In genomic region chr8:123155177-123155576, GRCm38 (mm10) we compare ENCODE assay signal across 11 mouse cellular contexts. TPM values are rescaled to one million over a fixed set of nuclear protein-coding genes. Genes with fewer than 3 reads are reported as not detected.
DNase-seq lines count a peak whose midpoint lies in the region; ATAC-seq and TF ChIP-seq lines count a peak whose summit lies in the region.
"Had no signal": no experiment of that assay in that cellular context is flagged by ENCODE, and none has a peak within 500 bp of the region (broad histone marks: within the 10 kb centered on the region; RNA-seq: fewer than 3 reads in every experiment).

No protein-coding gene starts in this region.

- peak; percentile 60 for DNase-seq in kidney, adult 2 months
- DNase-seq in MN1 (ENCODE audit: low spot score): peak; percentile 47
- peak; percentile 59 to 64 for DNase-seq in cerebellum, postnatal 14 days
- peak; percentile 39 for DNase-seq in lung, embryonic 14.5 days
- no peak for DNase-seq in layer of hippocampus, adult 18-20 months (ENCODE audit: low spot score in 2 of 2)
- DNase-seq in thymus, postnatal 14 days: no peak

- 55% methylated on average over 5 of the region's 5 CpGs for WGBS in kidney, adult 2 months
- WGBS in kidney, embryonic 15.5 days: 79% methylated on average over 5 of the region's 5 CpGs
- 75% methylated on average over 5 of the region's 5 CpGs for WGBS in lung, embryonic 14.5 days

- H3K27me3 ChIP-seq in kidney, adult 2 months (replicated peaks; ENCODE audit: control insufficient read depth, insufficient read depth, low read length): no peaks in the 10 kb centered on the region
- no peaks in the 10 kb centered on the region for H3K27me3 ChIP-seq in kidney, embryonic 15.5 days
- H3K27me3 ChIP-seq in lung, embryonic 14.5 days (ENCODE audit: insufficient read depth, low read length): no peaks in the 10 kb centered on the region
- H3K27me3 ChIP-seq: embryonic facial prominence, embryonic 15.5 days; stomach, embryonic 15.5 days had no signal

- H3K36me3 ChIP-seq in kidney, adult 2 months (ENCODE audit: control insufficient read depth, insufficient read depth, low read length): no peaks in the 10 kb centered on the region
- no peaks in the 10 kb centered on the region for H3K36me3 ChIP-seq in kidney, embryonic 15.5 days
- H3K36me3 ChIP-seq in lung, embryonic 14.5 days (ENCODE audit: insufficient read depth): no peaks in the 10 kb centered on the region
- H3K36me3 ChIP-seq: embryonic facial prominence, embryonic 15.5 days; stomach, embryonic 15.5 days had no signal

- no peak overlapping the region for H3K4me3 ChIP-seq in kidney, adult 2 months (ENCODE audit: insufficient read depth, low read depth, low read length)
- no peak overlapping the region for H3K4me3 ChIP-seq in kidney, embryonic 15.5 days (replicated peaks)
- H3K4me3 ChIP-seq in lung, embryonic 14.5 days (ENCODE audit: low read depth, low read length): no peak overlapping the region
- H3K4me3 ChIP-seq: embryonic facial prominence, embryonic 15.5 days; stomach, embryonic 15.5 days had no signal

- no peak overlapping the region for H3K4me2 ChIP-seq in kidney, embryonic 15.5 days
- H3K4me2 ChIP-seq in lung, embryonic 14.5 days: no peak overlapping the region
- H3K4me2 ChIP-seq: embryonic facial prominence, embryonic 15.5 days; stomach, embryonic 15.5 days had no signal

- H3K4me1 ChIP-seq in kidney, adult 2 months (ENCODE audit: control insufficient read depth, insufficient read depth, low read length): 0 out of 2 replicates have a peak, but pooled peaks cover 2% of the 10 kb centered on the region
- H3K4me1 ChIP-seq in kidney, embryonic 15.5 days: peaks cover 31% of the 10 kb centered on the region
- H3K4me1 ChIP-seq in lung, embryonic 14.5 days (ENCODE audit: insufficient read depth): peaks cover 8% of the 10 kb centered on the region; the same call in 1 of the 2 replicates

- peak; percentile 65 for TF ChIP-seq CTCF in kidney, adult 2 months (conservative IDR thresholded peaks at IDR 0.05; ENCODE audit: insufficient read depth, insufficient read length, low read depth, low read length)
- TF ChIP-seq CTCF in lung, embryonic 14.5 days (IDR thresholded peaks at IDR 0.05; ENCODE audit: low read depth): peak; percentile 61

- H3K9ac ChIP-seq in kidney, embryonic 15.5 days: no peak overlapping the region
- no peak overlapping the region for H3K9ac ChIP-seq in lung, embryonic 14.5 days
- H3K9ac ChIP-seq: embryonic facial prominence, embryonic 15.5 days; stomach, embryonic 15.5 days had no signal

- no peak for ATAC-seq in kidney, embryonic 15.5 days (replicated peaks; ENCODE audit: low FRiP score)
- ATAC-seq in lung, embryonic 14.5 days (ENCODE audit: insufficient read depth): no peak

- no peak for TF ChIP-seq POLR2A in kidney, adult 2 months (IDR thresholded peaks at IDR 0.05; ENCODE audit: low read depth, low read length)

- no peak overlapping the region for H3K27ac ChIP-seq in kidney, adult 2 months (ENCODE audit: insufficient read depth, low read depth, low read length)
- no peak overlapping the region for H3K27ac ChIP-seq in kidney, embryonic 15.5 days
- no peak overlapping the region for H3K27ac ChIP-seq in lung, embryonic 14.5 days (ENCODE audit: low read depth)
- H3K27ac ChIP-seq: stomach, embryonic 15.5 days had no signal

- H3K9me3 ChIP-seq in kidney, embryonic 15.5 days (replicated peaks): no peaks in the 10 kb centered on the region
- no peaks in the 10 kb centered on the region for H3K9me3 ChIP-seq in lung, embryonic 14.5 days (ENCODE audit: low read depth, low read length)
- H3K9me3 ChIP-seq: embryonic facial prominence, embryonic 15.5 days; stomach, embryonic 15.5 days had no signal

RNA-seq across cellular contexts. Expression of gene Sult5a1, which starts 2.9 kb away (rescaled TPM):
- 10.8 and 11.2 TPM in 2 replicates for polyA plus RNA-seq in kidney, adult 2 months (2012; rRNA removed)
- polyA plus RNA-seq in kidney, embryonic 15.5 days (2015; fragmentation: Nextera tagmentation; extraction: Ambion mirVana): 9.5 and 12.7 TPM in 2 replicates
- polyA plus RNA-seq in lung, embryonic 14.5 days (2014; fragmentation: Nextera tagmentation; extraction: Ambion mirVana): 16.3 and 17.8 TPM in 2 replicates
- total RNA-seq in layer of hippocampus, adult 18-20 months (2021): 1 to 10 TPM; 2.2 to 3.2 TPM
- total RNA-seq: hematopoietic stem cell, adult 5-6 weeks; left cerebral cortex, postnatal 36 days had no signal

RNA-seq across cellular contexts. Expression of gene Dpep1, which starts 30.9 kb away (rescaled TPM):
- 360 and 388 TPM in 2 replicates for polyA plus RNA-seq in kidney, adult 2 months (2012; rRNA removed)
- polyA plus RNA-seq in kidney, embryonic 15.5 days (2015; fragmentation: Nextera tagmentation; extraction: Ambion mirVana): 4.4 and 5.5 TPM in 2 replicates
- polyA plus RNA-seq in lung, embryonic 14.5 days (2014; fragmentation: Nextera tagmentation; extraction: Ambion mirVana): 1.0 and 1.1 TPM in 2 replicates
- under 1 TPM; 0.22 to 0.89 TPM for total RNA-seq in layer of hippocampus, adult 18-20 months (2021)
- total RNA-seq: hematopoietic stem cell, adult 5-6 weeks; left cerebral cortex, postnatal 36 days had no signal

RNA-seq across cellular contexts. Expression of gene Cpne7, which starts 38.0 kb away (rescaled TPM):
- 2.5 and 3.4 TPM in 2 replicates for polyA plus RNA-seq in kidney, adult 2 months (2012; rRNA removed)
- polyA plus RNA-seq in kidney, embryonic 15.5 days (2015; fragmentation: Nextera tagmentation; extraction: Ambion mirVana): 0.63 and 1.0 TPM in 2 replicates
- polyA plus RNA-seq in lung, embryonic 14.5 days (2014; fragmentation: Nextera tagmentation; extraction: Ambion mirVana): 0.24 and 0.49 TPM in 2 replicates
- total RNA-seq in layer of hippocampus, adult 18-20 months (2021): 100 to 1,000 TPM; 273 to 284 TPM

RNA-seq across cellular contexts. Expression of gene Rpl13, which starts 53.0 kb away (rescaled TPM):
- 960 and 1,412 TPM in 2 replicates for polyA plus RNA-seq in kidney, adult 2 months (2012; rRNA removed)
- polyA plus RNA-seq in kidney, embryonic 15.5 days (2015; fragmentation: Nextera tagmentation; extraction: Ambion mirVana): 1,386 and 1,404 TPM in 2 replicates
- polyA plus RNA-seq in lung, embryonic 14.5 days (2014; fragmentation: Nextera tagmentation; extraction: Ambion mirVana): 1,722 and 1,770 TPM in 2 replicates
- total RNA-seq in layer of hippocampus, adult 18-20 months (2021): 100 to 1,000 TPM; 467 to 496 TPM

RNA-seq across cellular contexts. Expression of gene Chmp1a, which starts 57.4 kb away (rescaled TPM):
- 99.6 and 112 TPM in 2 replicates for polyA plus RNA-seq in kidney, adult 2 months (2012; rRNA removed)
- polyA plus RNA-seq in kidney, embryonic 15.5 days (2015; fragmentation: Nextera tagmentation; extraction: Ambion mirVana): 118 and 126 TPM in 2 replicates
- polyA plus RNA-seq in lung, embryonic 14.5 days (2014; fragmentation: Nextera tagmentation; extraction: Ambion mirVana): 102 and 108 TPM in 2 replicates
- 100 to 1,000 TPM in 1 of 2 experiments, 10 to 100 TPM in 1; 98.8 to 117 TPM for total RNA-seq in layer of hippocampus, adult 18-20 months (2021)

Comparison
In these comparisons a context has a peak if more than half of its experiments do, and no peak if none do; other contexts are left out.
1. RNA of gene Dpep1, which starts 30.9 kb away (polyA plus RNA-seq): 360 to 388 TPM in kidney, adult 2 months; 4.4 to 5.5 TPM in kidney, embryonic 15.5 days and 1.0 to 1.1 TPM in lung, embryonic 14.5 days; every median in the first group is over 10 times any median in the second.
2. DNase-seq: peak in kidney, adult 2 months (single experiment), MN1 (single experiment), cerebellum, postnatal 14 days (2 of 2) and lung, embryonic 14.5 days (single experiment); none in layer of hippocampus, adult 18-20 months (0 of 2) and thymus, postnatal 14 days (single experiment).